Mouse (Mus musculus) ovary, postnatal 14 days (tissue): ENCODE measurements at regions not wholly inside any gene's neighbourhood (a gene's known extent, or its start where the extent isn't known, plus 50 kb on each side); places are given as distances from the start of the nearest gene placed in this dataset.

Experiments used
- DNase-seq: peaks from one replicate; pipeline ENCODE4 v3.0.0; 2022; ENCODE audit warnings: low spot score

- DNase-seq, result no peak
Observed at GRCm38 (mm10) chr9:94382293-94382692, 155.6 kb downstream of the 1190002N15Rik start.

- DNase-seq, result no peak
Observed at GRCm38 (mm10) chr9:94378835-94379234, 159.0 kb downstream of the 1190002N15Rik start.

GRCm38 (mm10) chr9:94378291-94378690, 159.6 kb downstream of the 1190002N15Rik start:
- DNase-seq, result no peak

GRCm38 (mm10) chr9:94377346-94378039, 160.4 kb downstream of the 1190002N15Rik start:
- DNase-seq, result no peak

- DNase-seq, result no peak
Observed at GRCm38 (mm10) chr9:94370976-94371375, 166.9 kb downstream of the 1190002N15Rik start.

- no peak for DNase-seq
Observed at GRCm38 (mm10) chr9:94368231-94368936, 169.5 kb downstream of the 1190002N15Rik start.

GRCm38 (mm10) chr9:94361877-94362697, 175.8 kb downstream of the 1190002N15Rik start:
- DNase-seq, result no peak

- no peak for DNase-seq
Observed at GRCm38 (mm10) chr9:94361011-94361410, 176.9 kb downstream of the 1190002N15Rik start.

GRCm38 (mm10) chr9:94358150-94358549, 179.7 kb downstream of the 1190002N15Rik start:
- DNase-seq, result no peak

- DNase-seq, result no peak
Observed at GRCm38 (mm10) chr9:94342011-94342410, 195.9 kb downstream of the 1190002N15Rik start.

GRCm38 (mm10) chr9:94341531-94341930, 196.3 kb downstream of the 1190002N15Rik start:
- no peak for DNase-seq

- no peak for DNase-seq
Observed at GRCm38 (mm10) chr9:94333450-94333849, 204.4 kb downstream of the 1190002N15Rik start.

- DNase-seq, result no peak
Observed at GRCm38 (mm10) chr9:94323011-94323410, 214.9 kb downstream of the 1190002N15Rik start.

GRCm38 (mm10) chr9:94302575-94302974, 235.3 kb downstream of the 1190002N15Rik start:
- DNase-seq, result no peak

- no peak for DNase-seq
Observed at GRCm38 (mm10) chr9:94301896-94302295, 236.0 kb downstream of the 1190002N15Rik start.

- no peak for DNase-seq
Observed at GRCm38 (mm10) chr9:94295431-94295830, 242.4 kb downstream of the 1190002N15Rik start.

GRCm38 (mm10) chr9:94292147-94292546, 245.7 kb downstream of the 1190002N15Rik start:
- DNase-seq, result no peak

GRCm38 (mm10) chr9:94289546-94289945, 248.3 kb downstream of the 1190002N15Rik start:
- no peak for DNase-seq

GRCm38 (mm10) chr9:94287559-94287958, 250.3 kb downstream of the 1190002N15Rik start:
- DNase-seq, result no peak

- no peak for DNase-seq
Observed at GRCm38 (mm10) chr9:94278657-94279585, 259.0 kb downstream of the 1190002N15Rik start.

- no peak for DNase-seq
Observed at GRCm38 (mm10) chr9:94277096-94277495, 260.8 kb downstream of the 1190002N15Rik start.
